Mouse (Mus musculus): ENCODE results near the gene 2900026A02Rik. TPM values are rescaled to one million over a fixed set of nuclear protein-coding genes. Genes with fewer than 3 reads are reported as not detected.

2900026A02Rik gene
- polyA plus RNA-seq, 1 experiment from 2014 or later = 9.2 TPM

- no peaks in the 10 kb centered on the region for H3K4me1 ChIP-seq (ENCODE audit: control insufficient read depth, insufficient read depth, low read length)
- no peaks in the 10 kb centered on the region for H3K9me3 ChIP-seq (ENCODE audit: control insufficient read depth, low read length)
- H3K4me3 ChIP-seq (ENCODE audit: low read depth, low read length) = no peak overlapping the region
- DNase-seq (ENCODE audit: low spot score) (no peak), ATAC-seq (ENCODE audit: low read depth) (no peak)
- H3K36me3 ChIP-seq (ENCODE audit: control insufficient read depth, insufficient read depth, low read length) = no peaks in the 10 kb centered on the region
- no peak overlapping the region for H3K27ac ChIP-seq (replicated peaks; ENCODE audit: low read depth, low read length)
- H3K27me3 ChIP-seq (replicated peaks; ENCODE audit: control insufficient read depth, insufficient read depth, low read length) = no peaks in the 10 kb centered on the region
- no peak overlapping the region for H3K9ac ChIP-seq (ENCODE audit: low read depth, low read length)
- no peak overlapping the region for H3K4me2 ChIP-seq (ENCODE audit: low read depth, low read length)
Observed at GRCm38 (mm10) chr5:113049876-113050275, 171.2 kb downstream of the 2900026A02Rik start.

GRCm38 (mm10) chr5:113045511-113046273, 175.3 kb downstream of the 2900026A02Rik start:
- ATAC-seq (ENCODE audit: low read depth) (peak; percentile 55; the same call in 1 of the 2 replicates), DNase-seq (ENCODE audit: low spot score) (peak; percentile 63)
- Histone ChIP-seq H3K36me3 (ENCODE audit: control insufficient read depth, insufficient read depth, low read length) (no peaks in the 10 kb centered on the region), H3K9ac (ENCODE audit: low read depth, low read length) (no peak overlapping the region), H3K27me3 (replicated peaks; ENCODE audit: control insufficient read depth, insufficient read depth, low read length) (no peaks in the 10 kb centered on the region), H3K4me2 (ENCODE audit: low read depth, low read length) (no peak overlapping the region), H3K4me3 (ENCODE audit: low read depth, low read length) (no peak overlapping the region), H3K4me1 (ENCODE audit: control insufficient read depth, insufficient read depth, low read length) (no peaks in the 10 kb centered on the region; the same call in 1 of the 2 replicates), H3K9me3 (ENCODE audit: control insufficient read depth, low read length) (no peaks in the 10 kb centered on the region), H3K27ac (replicated peaks; ENCODE audit: low read depth, low read length) (no peak overlapping the region)
- WGBS = 81% methylated on average over 10 of the region's 10 CpGs

GRCm38 (mm10) chr5:113043531-113043930, 177.5 kb downstream of the 2900026A02Rik start:
- no peaks in the 10 kb centered on the region; the same call in 1 of the 2 replicates for H3K4me1 ChIP-seq (ENCODE audit: control insufficient read depth, insufficient read depth, low read length)
- no peaks in the 10 kb centered on the region for H3K27me3 ChIP-seq (replicated peaks; ENCODE audit: control insufficient read depth, insufficient read depth, low read length)
- ATAC-seq (ENCODE audit: low read depth) (no peak), DNase-seq (ENCODE audit: low spot score) (no peak)
- WGBS = 87% methylated on average over 8 of the region's 8 CpGs
- no peaks in the 10 kb centered on the region for H3K36me3 ChIP-seq (ENCODE audit: control insufficient read depth, insufficient read depth, low read length)
- H3K4me2 ChIP-seq (ENCODE audit: low read depth, low read length) = no peak overlapping the region
- H3K9ac ChIP-seq (ENCODE audit: low read depth, low read length) = no peak overlapping the region
- no peak overlapping the region for H3K4me3 ChIP-seq (ENCODE audit: low read depth, low read length)
- no peaks in the 10 kb centered on the region for H3K9me3 ChIP-seq (ENCODE audit: control insufficient read depth, low read length)
- no peak overlapping the region for H3K27ac ChIP-seq (replicated peaks; ENCODE audit: low read depth, low read length)

GRCm38 (mm10) chr5:113041567-113042071, 179.4 kb downstream of the 2900026A02Rik start:
- WGBS = 15% methylated on average over 5 of the region's 5 CpGs
- H3K27ac ChIP-seq (replicated peaks; ENCODE audit: low read depth, low read length) = no peak overlapping the region
- DNase-seq (ENCODE audit: low spot score) = peak; percentile 79

GRCm38 (mm10) chr5:113040776-113041175, 180.3 kb downstream of the 2900026A02Rik start:
- Histone ChIP-seq H3K36me3 (ENCODE audit: control insufficient read depth, insufficient read depth, low read length) (no peaks in the 10 kb centered on the region), H3K9ac (ENCODE audit: low read depth, low read length) (no peak overlapping the region), H3K27ac (replicated peaks; ENCODE audit: low read depth, low read length) (no peak overlapping the region), H3K27me3 (replicated peaks; ENCODE audit: control insufficient read depth, insufficient read depth, low read length) (no peaks in the 10 kb centered on the region), H3K4me3 (ENCODE audit: low read depth, low read length) (no peak overlapping the region), H3K9me3 (ENCODE audit: control insufficient read depth, low read length) (no peaks in the 10 kb centered on the region), H3K4me2 (ENCODE audit: low read depth, low read length) (no peak overlapping the region), H3K4me1 (ENCODE audit: control insufficient read depth, insufficient read depth, low read length) (peaks cover 4% of the 10 kb centered on the region)
- ATAC-seq (ENCODE audit: low read depth) (no peak), DNase-seq (ENCODE audit: low spot score) (no peak)
- WGBS = 63% methylated on average over 6 of the region's 6 CpGs

More at GRCm38 (mm10) chr5:113041567-113042071, 179.4 kb downstream of the 2900026A02Rik start:
- Histone ChIP-seq H3K9ac (ENCODE audit: low read depth, low read length) (no peak overlapping the region), H3K36me3 (ENCODE audit: control insufficient read depth, insufficient read depth, low read length) (no peaks in the 10 kb centered on the region), H3K9me3 (ENCODE audit: control insufficient read depth, low read length) (no peaks in the 10 kb centered on the region), H3K4me3 (ENCODE audit: low read depth, low read length) (no peak overlapping the region), H3K4me2 (ENCODE audit: low read depth, low read length) (no peak overlapping the region), H3K27me3 (replicated peaks; ENCODE audit: control insufficient read depth, insufficient read depth, low read length) (no peaks in the 10 kb centered on the region), H3K4me1 (ENCODE audit: control insufficient read depth, insufficient read depth, low read length) (no peaks in the 10 kb centered on the region; the same call in 1 of the 2 replicates)
- ATAC-seq (ENCODE audit: low read depth) = peak; percentile 84

- Histone ChIP-seq H3K27me3 (replicated peaks; ENCODE audit: control insufficient read depth, insufficient read depth, low read length) (no peaks in the 10 kb centered on the region), H3K9me3 (ENCODE audit: control insufficient read depth, low read length) (no peaks in the 10 kb centered on the region), H3K4me3 (ENCODE audit: low read depth, low read length) (no peak overlapping the region), H3K4me1 (ENCODE audit: control insufficient read depth, insufficient read depth, low read length) (peaks cover 17% of the 10 kb centered on the region), H3K36me3 (ENCODE audit: control insufficient read depth, insufficient read depth, low read length) (no peaks in the 10 kb centered on the region), H3K9ac (ENCODE audit: low read depth, low read length) (no peak overlapping the region), H3K4me2 (ENCODE audit: low read depth, low read length) (no peak overlapping the region), H3K27ac (replicated peaks; ENCODE audit: low read depth, low read length) (no peak overlapping the region)
- ATAC-seq (ENCODE audit: low read depth) = no peak
- 85% methylated on average over 6 of the region's 6 CpGs for WGBS
- no peak for DNase-seq (ENCODE audit: low spot score)
Observed at GRCm38 (mm10) chr5:113038601-113039000, 182.4 kb downstream of the 2900026A02Rik start.

Other genes starting within 250 kb of the 2900026A02Rik start
- gene Grk3, start 205.4 kb downstream of the 2900026A02Rik start, polyA plus RNA-seq (2014; fragmentation: Nextera tagmentation; extraction: Ambion mirVana) = 6.6 and 8.6 TPM in 2 replicates
- gene Crybb2, start 151.1 kb downstream of the 2900026A02Rik start, polyA plus RNA-seq (2014; fragmentation: Nextera tagmentation; extraction: Ambion mirVana) = not detected in 2 replicates
- gene Crybb3, start 139.7 kb downstream of the 2900026A02Rik start, polyA plus RNA-seq (2014; fragmentation: Nextera tagmentation; extraction: Ambion mirVana) = 2.1 and 2.3 TPM in 2 replicates
- 0.69 and 1.0 TPM in 2 replicates for gene Tmem211, start 5.7 kb upstream of the 2900026A02Rik start, polyA plus RNA-seq (2014; fragmentation: Nextera tagmentation; extraction: Ambion mirVana)
- 2.0 and 3.5 TPM in 2 replicates for gene Sgsm1, start 89.5 kb upstream of the 2900026A02Rik start, polyA plus RNA-seq (2014; fragmentation: Nextera tagmentation; extraction: Ambion mirVana)
- not detected in 2 replicates for gene Aym1, start 136.1 kb upstream of the 2900026A02Rik start, polyA plus RNA-seq (2014; fragmentation: Nextera tagmentation; extraction: Ambion mirVana)

Data from embryonic facial prominence, embryonic 14.5 days (tissue).